Mouse (Mus musculus) T-helper 1 cell (primary cell): Measurements from ENCODE around the gene Sh3bgrl.

Source experiments
- in situ Hi-C: fragments of 300-600 bp; cut with MboI, MseI; formaldehyde crosslinking; loops from one replicate; pipeline ENCODE4 v1.15.1; 2025; ENCODE audit warnings: high pct_unique_total_duplicates

The Sh3bgrl gene

GRCm38 (mm10) chrX:109131834-109132233 is 36.7 kb downstream of the Sh3bgrl start:
- in situ Hi-C loops: no loop called here

DNA sequence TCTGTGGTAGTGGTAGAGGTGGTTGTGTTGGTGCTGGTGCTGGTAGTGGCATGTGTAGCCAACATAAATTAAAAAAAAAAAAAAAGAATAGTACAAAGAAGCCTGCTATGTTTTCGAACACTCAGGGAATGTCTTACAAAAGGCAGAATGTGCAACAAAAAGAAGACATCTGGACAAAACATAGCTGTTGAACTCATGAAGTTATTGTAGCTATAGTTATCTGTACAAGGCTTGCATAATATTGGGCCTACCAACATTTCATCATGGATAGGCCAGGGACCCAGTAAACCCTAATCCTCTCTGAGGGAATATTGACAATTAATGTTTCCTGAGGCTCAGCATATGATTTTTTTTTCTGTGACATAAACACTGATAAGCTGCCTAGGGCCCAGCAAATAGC is 37.3 kb downstream of the Sh3bgrl start:
- in situ Hi-C loops: no loop called here

- in situ Hi-C loops: no loop called here
These were observed 38.3 kb downstream of the Sh3bgrl start for GRCm38 (mm10) chrX:109133500-109133899.

- in situ Hi-C loops: no loop called here
These were observed 41.1 kb downstream of the Sh3bgrl start for GRCm38 (mm10) chrX:109136306-109136705.

GRCm38 (mm10) chrX:109136820-109137219 is 41.7 kb downstream of the Sh3bgrl start:
- in situ Hi-C loops: no loop called here

DNA sequence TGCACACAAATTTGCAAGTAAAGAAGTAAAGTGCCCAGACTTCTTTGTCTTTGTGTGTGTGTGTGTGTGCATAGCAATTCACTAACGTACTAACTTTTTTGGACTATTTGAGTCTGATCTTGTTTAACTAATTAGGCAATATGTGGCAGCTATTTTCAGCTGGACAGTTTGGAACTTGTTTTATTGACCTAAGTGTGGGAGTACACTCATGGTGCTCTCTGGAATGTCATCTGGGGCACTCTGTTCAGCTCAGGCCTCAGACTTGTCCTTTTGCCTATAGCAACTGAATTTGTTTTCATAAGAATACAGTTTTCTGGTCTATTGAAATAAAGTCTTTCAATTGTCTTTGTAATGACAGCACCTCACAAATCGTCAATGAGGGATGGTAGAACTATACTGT is 42.1 kb downstream of the Sh3bgrl start:
- in situ Hi-C loops: no loop called here

DNA sequence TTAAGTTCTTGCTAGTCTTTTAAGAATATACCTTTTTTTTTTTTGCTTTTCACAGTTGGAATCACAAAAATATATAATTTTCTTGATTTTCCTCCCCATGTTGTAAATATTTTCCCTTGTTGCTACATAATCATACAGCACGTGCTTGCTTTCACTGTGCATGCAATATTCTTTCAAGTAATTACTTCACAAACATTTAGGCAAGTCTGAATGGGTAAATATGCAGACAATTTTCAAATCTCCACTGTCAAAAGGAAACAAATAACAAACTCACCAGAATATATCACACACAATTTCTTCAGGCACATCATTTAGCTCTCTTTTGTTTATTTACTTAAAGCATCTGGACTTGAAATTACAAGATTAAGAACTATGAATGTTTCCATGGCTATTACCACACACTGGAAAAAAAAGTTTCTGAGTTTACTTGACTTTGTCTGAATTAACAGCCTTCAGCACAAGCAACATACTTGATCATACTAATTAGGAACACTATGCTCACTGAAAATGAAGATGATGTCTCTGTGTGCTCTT is 46.2 kb downstream of the Sh3bgrl start:
- in situ Hi-C loops: no loop called here

GRCm38 (mm10) chrX:109142281-109142680 is 47.1 kb downstream of the Sh3bgrl start:
- in situ Hi-C loops: no loop called here

DNA sequence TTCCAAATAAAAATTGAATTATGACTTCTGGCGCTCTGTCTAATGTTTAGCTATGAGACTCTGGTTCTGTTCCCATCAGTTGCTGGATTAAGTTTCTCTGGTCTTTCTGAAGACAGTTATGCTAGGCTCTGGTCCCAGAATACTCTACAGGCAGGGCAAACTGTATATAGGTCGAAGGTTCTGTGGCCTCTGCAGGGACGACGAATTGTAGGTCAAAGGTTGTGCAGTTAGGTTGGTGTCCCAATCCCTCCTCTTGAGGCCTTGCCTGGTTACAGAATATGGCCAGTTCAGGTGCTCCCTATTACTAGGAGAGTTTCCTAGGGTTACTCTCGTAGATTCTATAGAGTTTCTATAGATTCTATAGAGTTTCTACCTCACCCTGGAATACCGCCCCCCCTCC is 50.6 kb downstream of the Sh3bgrl start:
- in situ Hi-C loops: no loop called here

GRCm38 (mm10) chrX:109147108-109147507 is 51.9 kb downstream of the Sh3bgrl start:
- in situ Hi-C loops: no loop called here

DNA sequence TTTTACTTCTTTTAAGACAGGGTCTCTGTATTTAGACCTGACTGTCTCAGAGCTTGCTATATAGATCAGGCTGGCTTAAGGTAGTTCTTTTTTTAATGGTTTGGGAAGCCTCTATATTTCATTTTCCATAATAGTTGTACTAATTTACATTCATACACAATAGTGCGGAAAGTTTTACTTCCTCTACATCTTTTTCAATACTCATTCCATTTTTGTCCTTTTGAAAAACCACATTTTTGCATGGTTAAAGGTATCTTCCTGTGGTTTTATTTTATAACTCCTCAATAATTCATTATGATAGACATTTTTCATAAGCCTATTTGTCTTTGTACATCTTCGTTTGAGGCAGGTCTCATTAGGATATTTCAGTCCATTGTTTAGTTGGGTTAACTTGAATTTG is 56.1 kb downstream of the Sh3bgrl start:
- in situ Hi-C loops: no loop called here

- in situ Hi-C loops: no loop called here
These were observed 65.2 kb downstream of the Sh3bgrl start for GRCm38 (mm10) chrX:109160326-109160725.

GRCm38 (mm10) chrX:109160901-109161300 is 65.7 kb downstream of the Sh3bgrl start:
- in situ Hi-C loops: no loop called here

DNA sequence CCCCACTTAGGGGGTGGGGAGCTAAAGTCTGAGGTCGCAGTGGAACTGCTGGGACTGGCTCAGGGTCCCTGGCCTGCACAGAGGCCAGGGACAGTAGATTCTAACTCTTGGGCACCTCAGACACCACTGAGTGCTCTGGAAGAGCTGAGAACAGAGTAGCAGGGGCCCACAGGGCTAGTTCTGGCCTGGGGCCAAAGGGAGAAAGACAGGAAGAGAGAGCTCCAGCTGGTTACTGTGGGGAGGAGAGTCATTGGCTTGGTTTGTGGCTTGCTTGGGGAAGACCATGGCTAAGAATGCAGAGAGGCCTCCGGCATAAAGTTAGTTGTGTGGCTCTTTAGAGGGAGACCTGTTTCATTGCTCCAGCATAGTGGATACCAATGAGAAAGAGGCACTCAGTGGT is 79.9 kb downstream of the Sh3bgrl start:
- in situ Hi-C loops: no loop called here

DNA sequence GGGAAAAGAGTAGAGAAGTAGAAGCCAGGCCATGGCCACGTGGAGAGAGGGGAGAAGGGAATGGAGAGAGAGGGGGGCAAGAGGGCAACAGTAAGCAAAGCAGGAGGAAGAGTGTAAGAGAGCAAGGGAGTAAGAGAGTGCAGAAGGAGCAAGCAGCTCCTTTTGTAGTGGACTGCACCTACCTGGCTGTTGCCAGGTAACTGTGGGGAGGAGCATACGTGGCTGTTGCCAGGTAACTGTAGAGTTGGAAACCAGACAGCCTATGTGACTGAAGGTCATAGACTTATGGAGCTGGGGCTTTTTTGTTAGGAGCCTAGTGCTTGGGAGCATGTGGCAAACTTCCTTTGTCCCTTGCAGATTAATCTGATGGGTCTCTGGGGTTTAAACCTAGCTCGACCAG is 80.3 kb downstream of the Sh3bgrl start:
- in situ Hi-C loops: no loop called here

- in situ Hi-C loops: no loop called here
These were observed 89.7 kb downstream of the Sh3bgrl start for GRCm38 (mm10) chrX:109184706-109185478.

DNA sequence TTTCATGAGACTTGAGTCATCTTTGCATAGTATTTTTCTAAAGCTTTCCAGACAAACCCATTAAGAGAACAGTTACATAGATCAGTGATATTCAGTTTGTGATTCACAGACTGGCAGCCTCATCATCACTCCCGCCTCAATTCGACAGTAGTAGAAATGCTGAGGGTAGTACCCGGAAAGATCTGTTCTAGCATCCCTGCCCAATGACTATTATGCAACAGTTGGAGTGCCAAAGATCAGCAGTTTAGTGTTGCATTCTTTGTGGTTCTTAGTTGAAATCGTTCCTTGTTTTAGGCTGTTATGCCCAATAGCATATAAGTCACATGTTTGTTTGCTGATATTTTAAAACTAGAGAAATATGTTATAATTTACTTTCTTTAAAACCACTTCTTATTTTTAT is 94.4 kb downstream of the Sh3bgrl start:
- in situ Hi-C loops: no loop called here

GRCm38 (mm10) chrX:109190969-109191368 is 95.8 kb downstream of the Sh3bgrl start:
- in situ Hi-C loops: no loop called here

DNA sequence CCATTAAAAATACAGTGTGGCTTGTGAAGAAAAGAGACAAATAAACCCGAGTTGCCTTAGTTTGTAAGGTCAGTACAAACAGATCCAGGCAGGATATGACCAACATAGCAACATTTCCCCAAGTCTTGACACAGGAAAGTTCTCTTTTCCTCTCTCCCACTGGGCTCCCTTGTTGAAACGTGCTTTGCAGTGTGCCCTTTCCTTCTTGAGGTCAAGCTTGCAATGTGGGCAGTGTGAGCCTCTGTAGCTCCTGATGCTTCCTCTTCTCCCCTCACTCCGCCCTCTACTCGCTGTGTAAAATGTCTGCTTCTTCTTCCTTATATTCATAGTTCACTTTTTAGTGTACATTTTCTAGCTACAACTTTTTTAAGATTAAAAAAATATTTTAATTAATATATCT is 96.3 kb downstream of the Sh3bgrl start:
- in situ Hi-C loops: no loop called here

DNA sequence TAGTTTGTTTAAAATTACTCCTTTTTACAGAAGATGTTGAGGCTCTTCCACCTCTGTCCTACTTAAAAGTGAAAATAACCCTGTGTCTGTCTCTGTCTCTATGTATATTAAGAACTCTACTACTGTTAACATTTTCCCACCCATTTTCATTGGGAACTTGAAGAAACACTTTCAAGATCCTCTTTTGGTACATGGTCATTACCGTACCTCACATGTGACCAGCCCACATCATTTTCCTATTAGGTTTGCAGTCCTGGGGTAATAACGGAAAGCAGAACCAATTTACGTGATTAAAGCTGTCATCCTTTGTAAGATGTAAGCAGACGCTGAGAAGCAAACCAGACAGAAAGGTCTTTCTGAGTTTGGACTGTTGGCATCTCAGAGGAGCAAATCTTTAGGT is 101.3 kb downstream of the Sh3bgrl start, which contains the start of gene Gm6377:
Gene Gm6377, plus strand, starts transcription at position 289 of the 400 bp plus-strand sequence.
- in situ Hi-C loops: no loop called here

DNA sequence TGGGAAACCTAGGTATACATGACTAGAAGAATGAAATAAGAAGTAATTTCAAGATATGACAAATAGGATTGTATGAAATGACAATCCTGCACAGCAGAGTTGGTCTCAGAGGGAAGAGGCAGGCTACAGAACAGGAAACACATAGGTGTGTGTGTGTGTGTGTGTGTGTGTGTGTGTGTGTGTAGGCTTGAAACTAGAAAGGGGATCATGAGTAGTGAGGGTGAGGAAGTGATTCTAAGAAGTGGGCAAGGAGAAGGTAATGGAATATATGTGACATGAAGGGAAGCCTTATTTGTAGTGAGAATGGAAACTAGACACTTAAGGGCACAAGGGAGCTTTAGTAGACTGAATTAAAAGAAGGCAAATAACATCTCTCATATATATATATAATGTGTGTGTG is 112.7 kb downstream of the Sh3bgrl start:
- in situ Hi-C loops: no loop called here

DNA sequence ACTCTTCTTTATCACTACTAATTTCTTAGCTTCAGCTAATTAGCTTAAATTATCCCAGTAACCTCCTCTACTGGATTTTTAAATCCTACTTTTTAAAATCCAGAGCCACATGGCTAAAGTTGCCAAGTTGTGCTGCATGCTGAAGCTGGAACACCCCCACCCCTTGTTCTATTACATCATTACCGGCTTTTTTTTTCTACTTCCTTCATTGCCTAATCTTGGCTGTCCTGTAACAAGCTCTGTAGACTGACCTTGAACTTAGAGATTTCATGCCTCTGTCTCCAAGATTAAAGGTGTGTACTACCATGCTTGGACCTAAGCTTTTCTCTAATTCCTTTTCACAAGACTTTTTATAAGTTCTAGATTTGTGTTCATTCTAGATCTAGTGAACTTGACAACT is 133.6 kb downstream of the Sh3bgrl start:
- in situ Hi-C loops: no loop called here

GRCm38 (mm10) chrX:109235383-109236036 is 140.3 kb downstream of the Sh3bgrl start:
- in situ Hi-C loops: no loop called here
